Mouse (Mus musculus) frontal cortex, postnatal 36 days (tissue): Measurements from ENCODE around the gene Htra1.
A peak's percentile ranks its signal among the peaks of the same experiment; 100 is the strongest.

Source experiments
- DNase-seq, 2 experiments: peaks; one replicate each; pipeline ENCODE4 v3.0.0; 2022; ENCODE audit warnings: low spot score in 2 of 2

Htra1 gene

DNA sequence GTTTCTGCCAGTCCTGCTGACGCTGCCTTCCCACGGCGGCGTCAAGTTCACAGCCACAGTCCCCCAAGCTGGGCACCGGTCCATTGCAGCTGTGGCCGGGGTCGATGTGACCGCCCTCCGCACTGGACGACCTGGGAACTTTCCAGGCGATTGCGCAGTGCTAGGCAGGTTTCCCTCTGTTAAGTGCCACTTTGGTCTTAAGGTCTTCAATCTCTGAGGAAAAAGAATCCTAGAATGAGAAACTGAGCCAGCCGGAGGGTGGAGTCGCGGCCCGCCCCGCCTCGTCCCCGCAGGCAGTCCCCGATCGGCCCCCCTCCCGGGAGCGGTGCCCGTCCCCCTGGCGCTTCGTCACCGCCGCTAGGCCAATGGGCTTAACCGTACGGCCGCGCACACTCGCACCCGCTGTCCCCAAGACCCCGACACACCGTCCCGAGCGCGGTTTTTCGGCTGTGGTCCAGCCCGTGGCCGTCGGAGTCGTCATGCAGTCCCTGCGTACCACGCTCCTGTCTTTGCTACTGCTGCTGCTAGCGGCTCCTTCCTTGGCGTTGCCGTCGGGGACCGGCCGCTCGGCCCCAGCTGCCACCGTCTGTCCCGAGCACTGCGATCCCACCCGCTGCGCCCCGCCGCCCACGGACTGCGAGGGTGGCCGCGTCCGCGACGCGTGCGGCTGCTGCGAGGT lies at the start of gene Htra1:
Gene Htra1, plus strand, starts transcription at position 319 of the 679 bp plus-strand sequence.
- DNase-seq: peak; percentile 74 to 75

- no peak for DNase-seq
Observed at GRCm38 (mm10) chr7:130886246-130886645, 49.7 kb upstream of the Htra1 start.

DNA sequence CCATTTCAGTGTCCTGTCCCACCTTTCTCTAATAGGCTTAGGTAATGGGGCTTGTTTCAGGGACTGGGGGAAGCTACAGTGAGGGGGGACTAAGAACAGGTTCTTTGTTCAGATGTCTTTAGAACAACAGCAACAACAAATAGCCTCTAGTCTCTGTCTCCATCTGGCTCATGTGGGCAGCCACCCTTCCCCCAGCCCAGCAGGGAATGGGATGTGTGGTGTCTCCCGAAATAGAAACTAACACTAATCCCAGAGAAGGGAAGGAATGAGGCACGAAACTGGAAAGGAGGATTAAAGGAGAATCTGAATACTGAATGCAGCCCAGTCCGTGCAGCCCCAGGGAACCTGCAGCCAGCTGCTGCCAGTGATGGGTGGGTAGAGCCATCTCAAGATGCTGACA lies 48.0 kb upstream of the Htra1 start:
- peak; percentile 51 to 60 for DNase-seq

DNA sequence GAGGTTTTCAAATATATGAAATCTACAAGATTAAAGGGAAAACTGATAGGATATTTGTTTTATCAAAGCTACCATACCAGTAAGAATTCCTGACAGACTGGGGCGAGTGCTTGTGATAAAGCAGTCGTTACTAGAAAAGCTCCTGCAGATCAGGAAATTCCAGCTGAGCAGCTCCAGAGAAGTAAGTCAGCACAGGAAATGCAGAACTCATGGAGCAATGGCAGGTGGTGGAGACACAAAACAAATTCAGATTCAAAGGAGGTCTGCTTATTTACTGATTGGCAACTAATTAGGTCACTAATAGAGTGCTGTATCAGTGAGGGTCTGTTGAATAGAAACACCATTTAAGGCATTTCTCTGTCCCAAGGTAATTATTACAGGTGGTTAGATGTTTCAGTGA lies 45.0 kb upstream of the Htra1 start:
- DNase-seq: no peak

DNA sequence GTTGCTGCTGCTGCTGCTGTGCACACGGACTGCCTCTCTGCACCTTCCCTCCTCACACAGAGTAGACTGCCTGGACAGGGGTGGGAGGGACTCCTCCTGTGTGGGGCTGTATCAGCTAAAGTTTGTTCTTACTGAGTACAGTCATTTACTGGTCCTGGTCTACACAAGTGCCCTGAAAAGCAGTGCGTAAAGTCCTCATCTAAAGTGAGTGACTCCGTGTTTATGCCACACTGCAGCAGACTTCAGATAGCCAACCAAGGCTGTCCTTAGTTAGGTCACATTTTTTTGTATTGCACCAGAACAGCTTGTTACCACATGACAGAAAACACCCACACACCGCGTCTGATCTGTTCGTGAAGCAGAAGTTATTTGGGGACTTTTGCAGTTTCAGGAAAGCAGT lies 42.9 kb upstream of the Htra1 start:
- peak; percentile 53 to 82 for DNase-seq

DNA sequence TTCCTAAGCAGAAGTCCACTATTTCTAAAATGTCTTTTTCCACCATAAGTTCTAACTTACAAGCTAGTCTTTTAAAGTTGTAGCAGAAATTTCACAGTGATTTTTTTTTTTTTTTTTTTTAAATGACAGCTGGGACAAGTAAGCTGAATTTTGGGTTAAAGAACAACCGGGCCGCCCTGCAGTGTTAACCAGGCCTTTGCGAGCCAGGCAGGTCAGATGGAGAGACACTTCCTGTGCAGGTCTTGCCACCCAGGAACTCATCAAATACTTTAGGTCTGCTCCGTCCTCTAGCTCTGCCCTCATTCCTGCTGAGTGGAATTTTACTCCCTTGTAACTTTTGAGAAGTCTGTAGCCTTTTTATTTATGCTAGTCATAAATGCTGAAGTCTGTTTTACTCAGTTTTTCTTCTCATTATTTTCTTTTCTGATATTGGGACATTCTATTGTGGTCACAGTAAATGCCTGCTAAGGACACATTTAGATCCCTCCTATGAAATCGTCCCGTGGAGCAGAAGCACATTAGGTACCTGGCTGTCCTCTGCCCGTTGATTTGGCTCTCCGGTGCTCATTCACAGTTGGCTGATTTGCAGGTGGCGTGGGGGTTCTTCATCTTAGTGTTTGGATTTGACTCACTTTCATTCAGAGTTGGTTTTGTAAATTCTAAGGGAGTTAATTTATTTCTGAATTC lies 40.8 kb upstream of the Htra1 start:
- DNase-seq: no peak

DNA sequence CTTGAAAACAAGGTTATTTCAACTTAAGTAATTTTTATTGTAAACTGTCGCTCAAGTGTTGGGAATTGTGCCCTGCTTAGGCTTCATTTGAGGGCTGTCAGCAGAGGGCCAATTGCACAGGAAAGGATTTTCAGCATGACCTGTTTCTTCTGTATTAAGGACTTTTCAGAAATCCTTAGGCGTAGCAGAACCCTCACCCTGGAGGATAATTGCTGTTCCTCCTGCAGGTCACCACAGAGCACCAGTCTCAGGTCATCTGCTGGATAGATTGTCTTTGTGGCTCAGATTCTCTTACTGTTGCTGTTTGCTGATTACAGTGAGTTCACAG lies 40.3 kb upstream of the Htra1 start:
- no peak for DNase-seq

DNA sequence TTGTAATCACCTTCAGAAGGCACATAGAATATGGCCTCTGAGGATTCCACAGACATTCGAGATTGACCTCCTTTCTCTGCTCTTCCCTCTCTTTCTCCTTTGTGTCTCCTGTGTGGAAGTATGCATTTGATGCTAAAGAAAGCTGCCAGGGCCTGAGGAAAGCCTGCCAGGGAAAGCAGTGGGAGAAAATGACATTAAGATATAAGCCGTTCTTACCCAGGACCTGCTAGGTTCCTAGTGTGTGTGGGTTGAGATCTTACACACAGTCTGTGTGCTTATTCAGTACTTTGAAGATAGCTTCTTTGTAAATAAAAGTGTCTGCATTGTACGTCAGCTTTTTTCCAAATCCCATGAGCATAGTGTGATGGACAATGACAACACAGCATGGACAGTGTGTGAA lies 39.8 kb upstream of the Htra1 start:
- DNase-seq: peak; percentile 30 to 57

DNA sequence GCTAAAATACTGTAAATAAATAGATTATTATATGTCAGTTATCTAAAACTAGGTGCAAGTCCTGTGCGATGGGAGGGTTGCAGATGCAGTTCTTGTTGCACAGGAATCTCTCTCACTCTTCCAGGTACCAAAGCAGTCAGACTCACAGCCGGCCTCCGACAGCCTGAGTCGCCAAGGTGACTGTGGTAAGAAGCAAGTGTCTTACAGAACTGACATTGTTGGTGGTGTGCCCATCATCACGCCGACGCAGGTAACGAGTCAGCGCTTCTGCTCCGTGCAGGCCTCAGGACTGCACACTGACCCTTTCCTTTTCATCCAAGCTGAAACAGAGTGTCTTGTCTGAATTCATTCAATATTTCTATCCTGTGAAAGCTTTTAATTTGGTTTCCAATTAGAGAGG lies 38.7 kb upstream of the Htra1 start:
- no peak for DNase-seq

DNA sequence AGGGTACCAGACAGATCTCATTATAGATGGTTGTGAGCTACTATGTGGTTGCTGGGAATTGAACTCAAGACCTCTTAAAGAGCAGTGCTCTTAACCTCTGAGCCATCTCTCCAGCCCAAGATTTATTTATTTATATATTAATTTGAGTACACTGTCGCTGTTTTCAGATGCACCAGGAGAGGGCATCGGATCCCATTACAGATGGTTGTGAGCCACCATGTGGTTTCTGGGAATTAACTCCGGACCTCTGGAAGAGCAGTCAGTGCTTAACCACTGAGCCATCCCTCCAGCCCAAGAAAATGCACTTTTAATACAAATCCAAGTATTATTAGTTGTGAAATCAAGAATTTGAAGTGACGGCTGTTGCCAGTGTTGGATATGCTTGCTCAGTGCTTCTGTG lies 37.5 kb upstream of the Htra1 start:
- no peak for DNase-seq

GRCm38 (mm10) chr7:130900233-130900848 lies 35.6 kb upstream of the Htra1 start:
- no peak for DNase-seq

- DNase-seq: no peak
Observed at GRCm38 (mm10) chr7:130902929-130903328, 33.0 kb upstream of the Htra1 start.

DNA sequence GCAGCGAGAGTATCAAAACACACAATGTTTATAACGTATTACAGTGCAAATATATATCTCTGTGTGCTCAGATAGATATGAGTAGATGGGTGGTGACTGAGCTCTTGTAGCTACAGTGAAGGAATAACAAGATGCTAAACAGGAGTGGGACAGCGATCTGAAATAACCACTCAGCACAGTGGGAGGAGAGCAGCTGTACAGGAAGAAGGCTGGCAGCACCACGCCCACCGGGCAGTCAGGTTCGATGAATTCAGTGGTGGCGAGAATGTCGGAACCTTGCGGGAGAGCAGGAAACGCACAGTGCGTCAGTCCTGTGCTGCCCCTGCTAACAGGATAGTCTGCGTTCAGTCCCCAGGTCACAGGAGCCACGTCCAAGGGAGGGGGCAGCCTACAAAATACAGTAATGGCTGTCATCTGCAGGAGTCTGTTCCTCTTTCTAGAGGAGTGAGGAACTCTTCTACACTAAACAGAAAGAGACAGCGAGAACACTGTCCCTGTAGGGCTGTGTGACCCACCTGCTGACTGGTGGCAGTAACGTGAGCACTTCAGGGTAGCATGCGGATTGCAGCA lies 32.3 kb upstream of the Htra1 start:
- DNase-seq: peak; percentile 45 to 63

DNA sequence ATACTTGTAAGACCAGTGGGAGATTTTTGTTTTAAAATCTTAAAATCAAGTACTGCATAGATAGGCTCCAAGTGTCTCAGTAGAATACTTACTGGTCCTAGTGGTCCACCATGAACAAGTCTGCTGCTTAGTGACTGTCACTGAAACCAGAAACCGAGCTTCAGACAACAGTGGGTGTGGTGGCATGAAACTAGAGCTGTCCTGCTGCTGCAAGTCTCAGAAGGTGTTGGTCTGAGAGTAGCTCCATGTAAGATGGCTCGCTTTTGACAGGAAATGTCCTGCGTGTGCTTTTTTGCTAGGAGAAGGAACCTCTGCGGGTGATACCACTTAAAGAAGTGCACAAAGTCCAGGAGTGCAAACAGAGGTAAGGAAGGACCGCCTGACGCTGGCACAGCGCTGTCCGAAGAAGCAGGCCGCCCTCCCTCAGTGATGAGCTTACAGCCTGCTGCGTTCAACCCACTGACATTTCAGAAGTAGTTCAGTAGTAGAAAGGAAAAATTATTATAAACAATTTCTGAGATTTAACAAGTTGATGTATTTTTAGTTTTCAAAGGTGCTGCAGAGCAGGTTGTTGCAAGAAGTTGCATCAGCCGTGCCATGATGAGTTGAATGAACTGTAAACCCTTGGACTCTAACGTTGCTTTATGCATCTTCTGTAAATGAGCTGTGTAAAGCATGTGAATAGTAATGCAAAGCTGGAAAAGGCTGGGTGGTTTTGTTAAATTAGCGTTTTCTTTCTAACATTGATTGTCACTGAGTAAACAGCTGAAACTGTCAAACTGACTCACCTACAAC lies 31.1 kb upstream of the Htra1 start:
- no peak for DNase-seq

DNA sequence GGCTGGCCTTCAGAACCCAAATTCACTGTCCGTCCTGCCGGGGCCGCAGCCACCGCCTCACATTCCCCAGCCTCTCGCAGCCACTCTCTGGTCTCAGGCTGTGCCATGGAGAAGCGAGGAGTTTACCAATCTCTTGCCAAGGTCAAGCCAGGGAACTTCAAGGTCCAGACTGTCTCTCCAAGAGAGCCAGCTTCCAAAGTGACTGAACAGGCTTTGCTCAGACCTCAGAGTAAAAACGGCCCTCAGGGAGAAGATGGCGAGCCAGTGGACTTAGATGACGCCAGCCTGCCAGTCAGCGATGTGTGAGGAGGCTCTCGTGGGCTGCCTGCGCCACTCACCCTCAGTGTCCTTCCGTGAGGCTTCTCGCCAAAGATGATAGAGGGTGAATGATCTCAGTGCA lies 25.1 kb upstream of the Htra1 start:
- no peak for DNase-seq

DNA sequence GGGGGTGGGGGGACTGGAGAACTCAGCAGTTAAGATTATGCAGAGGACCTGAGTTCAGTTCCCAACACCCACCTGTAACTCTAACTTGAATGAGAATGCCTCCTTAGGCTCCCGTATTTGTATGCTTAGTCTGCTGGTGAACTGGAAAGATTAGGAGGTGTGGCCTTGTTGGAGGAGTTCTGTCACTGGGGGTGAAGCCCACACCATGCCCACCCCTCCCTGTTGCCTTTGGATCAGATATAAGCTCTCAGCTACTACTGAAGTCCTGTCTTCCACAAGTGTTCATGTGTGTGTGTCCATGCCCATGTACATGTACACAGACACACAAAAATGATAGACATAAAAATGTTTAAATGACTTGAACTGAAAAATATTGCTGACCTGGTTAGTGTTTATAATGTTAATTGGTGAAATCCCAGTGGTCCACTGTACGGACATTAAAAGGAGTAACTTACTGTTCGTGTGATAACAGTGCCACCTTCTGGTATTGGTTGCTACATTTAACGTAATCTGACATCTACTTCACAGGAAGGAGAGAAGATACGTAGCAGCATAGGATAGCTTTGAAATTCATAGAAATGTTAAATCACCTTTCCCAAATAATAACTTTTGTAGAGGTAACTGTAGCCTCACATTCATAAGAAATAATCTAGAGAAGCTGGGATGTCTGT lies 21.1 kb upstream of the Htra1 start:
- DNase-seq: peak in 1 of 2 experiments; percentile 57

GRCm38 (mm10) chr7:130918260-130918659 lies 17.7 kb upstream of the Htra1 start:
- DNase-seq: no peak

- DNase-seq: peak in 1 of 2 experiments; percentile 58
Observed at GRCm38 (mm10) chr7:130922981-130923731, 12.8 kb upstream of the Htra1 start.

- no peak for DNase-seq
Observed at GRCm38 (mm10) chr7:130930401-130930800, 5.5 kb upstream of the Htra1 start.

DNA sequence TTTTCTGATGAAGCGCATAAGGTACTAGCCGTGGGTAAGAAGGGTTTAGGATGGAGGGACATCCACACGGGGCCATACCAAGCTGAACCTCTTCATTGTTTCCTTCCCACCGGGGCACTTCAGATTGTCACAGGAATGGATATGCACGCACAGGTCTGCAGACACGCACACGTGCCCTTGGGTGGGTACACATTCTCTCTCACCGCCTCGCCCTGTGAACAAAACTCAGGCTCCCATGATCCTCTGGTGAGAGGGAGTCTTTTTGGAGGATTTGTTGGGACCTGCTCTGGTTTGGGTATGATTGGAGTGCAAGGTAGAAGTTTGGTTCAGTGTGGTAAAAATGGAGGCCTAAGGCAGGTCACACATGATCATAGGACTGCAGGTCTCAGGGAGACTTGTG lies 3.0 kb upstream of the Htra1 start:
- no peak for DNase-seq

GRCm38 (mm10) chr7:130934654-130935053 lies 1.3 kb upstream of the Htra1 start:
- no peak for DNase-seq
